Mouse (Mus musculus): Measurements from ENCODE around the gene Slc22a23.

Gene Slc22a23

GRCm38 (mm10) chr13:34163304-34163975 lies 181.5 kb downstream of the Slc22a23 start:
- DNase-seq (ENCODE audit: low spot score in 2 of 2): no peak

- DNase-seq (ENCODE audit: low spot score in 2 of 2): peak; percentile 90 to 92
Measured at GRCm38 (mm10) chr13:34162491-34163303, 182.3 kb downstream of the Slc22a23 start, which contains the start of gene Psmg4. Psmg4 (plus strand) TSS chr13:34162964.

- no peak for DNase-seq (ENCODE audit: low spot score in 2 of 2)
Measured at GRCm38 (mm10) chr13:34159926-34160325, 185.1 kb downstream of the Slc22a23 start.

- DNase-seq (ENCODE audit: low spot score in 2 of 2): no peak
Measured at GRCm38 (mm10) chr13:34157596-34158157, 187.3 kb downstream of the Slc22a23 start.

- no peak for DNase-seq (ENCODE audit: low spot score in 2 of 2)
Measured at GRCm38 (mm10) chr13:34156840-34157185, 188.2 kb downstream of the Slc22a23 start.

- no peak for DNase-seq (ENCODE audit: low spot score in 2 of 2)
Measured at GRCm38 (mm10) chr13:34156133-34156839, 188.7 kb downstream of the Slc22a23 start.

- peak in 1 of 2 experiments; percentile 55 for DNase-seq (ENCODE audit: low spot score in 2 of 2)
Measured at GRCm38 (mm10) chr13:34154931-34155272, 190.1 kb downstream of the Slc22a23 start.

- peak in 1 of 2 experiments; percentile 49 for DNase-seq (ENCODE audit: low spot score in 2 of 2)
Measured at GRCm38 (mm10) chr13:34154217-34154930, 190.6 kb downstream of the Slc22a23 start.

GRCm38 (mm10) chr13:34153254-34154011 lies 191.5 kb downstream of the Slc22a23 start:
- DNase-seq (ENCODE audit: low spot score in 2 of 2): no peak

GRCm38 (mm10) chr13:34152695-34153094 lies 192.3 kb downstream of the Slc22a23 start:
- DNase-seq (ENCODE audit: low spot score in 2 of 2): no peak

- DNase-seq (ENCODE audit: low spot score in 2 of 2): no peak
Measured at GRCm38 (mm10) chr13:34151425-34151824, 193.6 kb downstream of the Slc22a23 start.

- DNase-seq (ENCODE audit: low spot score in 2 of 2): no peak
Measured at GRCm38 (mm10) chr13:34150271-34151027, 194.5 kb downstream of the Slc22a23 start.

GRCm38 (mm10) chr13:34149463-34150176 lies 195.4 kb downstream of the Slc22a23 start:
- DNase-seq (ENCODE audit: low spot score in 2 of 2): no peak

- no peak for DNase-seq (ENCODE audit: low spot score in 2 of 2)
Measured at GRCm38 (mm10) chr13:34148767-34149392, 196.1 kb downstream of the Slc22a23 start.

GRCm38 (mm10) chr13:34148181-34148580 lies 196.8 kb downstream of the Slc22a23 start:
- DNase-seq (ENCODE audit: low spot score in 2 of 2): no peak

- DNase-seq (ENCODE audit: low spot score in 2 of 2): no peak
Measured at GRCm38 (mm10) chr13:34146916-34147315, 198.1 kb downstream of the Slc22a23 start.

GRCm38 (mm10) chr13:34143389-34143788 lies 201.6 kb downstream of the Slc22a23 start:
- DNase-seq (ENCODE audit: low spot score in 2 of 2): no peak

- DNase-seq (ENCODE audit: low spot score in 2 of 2): no peak
Measured at GRCm38 (mm10) chr13:34136605-34137004, 208.4 kb downstream of the Slc22a23 start.

GRCm38 (mm10) chr13:34134276-34134675 lies 210.7 kb downstream of the Slc22a23 start:
- no peak for DNase-seq (ENCODE audit: low spot score in 2 of 2)
